In the genomic region with DNA sequence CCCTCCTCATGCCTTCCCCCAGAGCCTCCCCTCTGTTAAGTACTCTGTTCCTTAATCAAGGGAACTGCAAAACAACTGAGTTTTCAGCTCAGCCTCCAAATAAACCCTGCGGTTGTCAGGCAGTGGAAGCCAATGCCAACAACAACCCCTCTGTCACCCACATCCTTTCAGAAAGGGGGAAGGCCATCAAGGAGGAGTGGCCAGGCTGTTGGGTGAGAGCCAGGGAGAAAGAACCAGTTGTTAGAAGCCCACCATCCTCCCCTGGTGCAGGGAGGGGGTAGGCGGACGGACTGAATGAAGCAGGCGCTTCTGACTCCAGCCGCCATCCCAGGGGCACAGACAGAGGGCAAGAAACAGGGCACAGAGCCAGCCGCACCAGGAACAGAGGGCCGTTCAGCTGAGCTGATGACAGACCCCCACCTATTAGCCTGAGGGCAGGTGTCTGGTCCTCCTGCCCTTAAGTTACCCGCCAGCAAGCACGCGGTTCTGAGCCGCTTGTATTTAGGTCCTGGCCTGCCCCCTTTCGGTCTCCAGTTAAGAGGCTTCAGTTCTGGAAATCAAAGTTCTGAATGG, we compare ENCODE assay signal across 8 mouse cellular contexts. TPM values are rescaled to one million over a fixed set of nuclear protein-coding genes. Genes with fewer than 3 reads are reported as not detected.
DNase-seq lines count a peak whose midpoint lies in the region; ATAC-seq and TF ChIP-seq lines count a peak whose summit lies in the region.

No protein-coding gene starts in this region.

- H3K36me3 ChIP-seq in heart, embryonic 15.5 days = no peaks in the 10 kb centered on the region
- peaks cover 6% of the 10 kb centered on the region; the same call in 1 of the 2 replicates for H3K36me3 ChIP-seq in hindbrain, postnatal 0 days (ENCODE audit: insufficient read depth, low read length)
- no peaks in the 10 kb centered on the region for H3K36me3 ChIP-seq in stomach, embryonic 15.5 days

- peaks cover 13% of the 10 kb centered on the region for H3K4me1 ChIP-seq in heart, embryonic 15.5 days (replicated peaks)
- peaks cover 6% of the 10 kb centered on the region; the same call in 1 of the 2 replicates for H3K4me1 ChIP-seq in hindbrain, postnatal 0 days (ENCODE audit: insufficient read depth, low read length)
- peaks cover 9% of the 10 kb centered on the region for H3K4me1 ChIP-seq in stomach, embryonic 15.5 days

- H3K4me2 ChIP-seq in heart, embryonic 15.5 days = no peak overlapping the region
- 0 out of 2 replicates have a peak overlapping the region, but pooled peaks have one; percentile 24 for H3K4me2 ChIP-seq in hindbrain, postnatal 0 days (ENCODE audit: low read depth, low read length)
- no peak overlapping the region for H3K4me2 ChIP-seq in stomach, embryonic 15.5 days

- H3K27me3 ChIP-seq in heart, embryonic 15.5 days = peaks cover 36% of the 10 kb centered on the region
- no peaks in the 10 kb centered on the region for H3K27me3 ChIP-seq in hindbrain, postnatal 0 days (ENCODE audit: insufficient read depth, low read length)
- peaks cover 8% of the 10 kb centered on the region; the same call in 1 of the 2 replicates for H3K27me3 ChIP-seq in stomach, embryonic 15.5 days (replicated peaks)

- ATAC-seq in heart, embryonic 15.5 days (replicated peaks; ENCODE audit: insufficient number of reproducible peaks, insufficient read depth, low FRiP score, low read depth) = peak; percentile 40
- peak; percentile 89 for ATAC-seq in hindbrain, postnatal 0 days
- ATAC-seq in stomach, embryonic 15.5 days (ENCODE audit: insufficient read depth, low FRiP score, low read depth) = 0 out of 2 replicates have a peak, but pooled peaks have one; percentile 41

- 38% methylated on average over 12 of the region's 12 CpGs for WGBS in heart, embryonic 15.5 days
- 21% methylated on average over 12 of the region's 12 CpGs for WGBS in hindbrain, postnatal 0 days
- WGBS in stomach, embryonic 15.5 days = 55% methylated on average over 12 of the region's 12 CpGs

- H3K9ac ChIP-seq in heart, embryonic 15.5 days = no peak overlapping the region
- no peak overlapping the region for H3K9ac ChIP-seq in hindbrain, postnatal 0 days (replicated peaks; ENCODE audit: low read length)
- H3K9ac ChIP-seq in stomach, embryonic 15.5 days = no peak overlapping the region

- no peaks in the 10 kb centered on the region for H3K9me3 ChIP-seq in heart, embryonic 15.5 days (replicated peaks)
- H3K9me3 ChIP-seq in hindbrain, postnatal 0 days (ENCODE audit: low read length) = no peaks in the 10 kb centered on the region
- no peaks in the 10 kb centered on the region for H3K9me3 ChIP-seq in stomach, embryonic 15.5 days

- H3K27ac ChIP-seq in heart, embryonic 15.5 days = no peak overlapping the region
- H3K27ac ChIP-seq in hindbrain, postnatal 0 days = peak overlapping the region; percentile 23; the same call in 1 of the 2 replicates
- no peak overlapping the region; the same call in 1 of the 2 replicates for H3K27ac ChIP-seq in stomach, embryonic 15.5 days

- peak; percentile 59 for TF ChIP-seq CTCF in hindbrain, postnatal 0 days (IDR thresholded peaks at IDR 0.05; ENCODE audit: low read depth)

- intact Hi-C loops in heart, postnatal 10 days (cut with DNase I) = no loop called here

- no peak overlapping the region for H3K4me3 ChIP-seq in heart, embryonic 15.5 days
- H3K4me3 ChIP-seq in hindbrain, postnatal 0 days (ENCODE audit: low read length) = no peak overlapping the region
- no peak overlapping the region for H3K4me3 ChIP-seq in stomach, embryonic 15.5 days (replicated peaks)

- no peak for DNase-seq in heart, postnatal 10 days
- peak; percentile 17 for DNase-seq in 416B (ENCODE audit: low read depth)
- peak; percentile 58 for DNase-seq in embryo, embryonic 10.5 days (ENCODE audit: low spot score)
- peak; percentile 82 for DNase-seq in hindbrain, postnatal 0 days (ENCODE audit: low spot score)
- DNase-seq in liver = no peak
- DNase-seq in thymus, adult 18-20 months = no peak

RNA-seq across cellular contexts. Expression of a gene that starts 2.7 kb away (rescaled TPM):
- polyA plus RNA-seq in heart, embryonic 15.5 days (2015; fragmentation: Nextera tagmentation; extraction: Ambion mirVana) = 0.23 and 1.1 TPM in 2 replicates
- total RNA-seq in heart, postnatal 10 days (2021) = not detected
- 2.4 and 4.2 TPM in 2 replicates for total RNA-seq in hindbrain, postnatal 0 days (2014; rRNA removed)
- 3.2 and 3.8 TPM in 2 replicates for polyA plus RNA-seq in hindbrain, postnatal 0 days (2015; fragmentation: Nextera tagmentation; extraction: Ambion mirVana)
- 2.0 and 2.2 TPM in 2 replicates for polyA plus RNA-seq in stomach, embryonic 15.5 days (2015; fragmentation: Nextera tagmentation; extraction: Ambion mirVana)

RNA-seq across cellular contexts. Expression of a gene that starts 20.7 kb away (rescaled TPM):
- 3.9 and 5.6 TPM in 2 replicates for polyA plus RNA-seq in heart, embryonic 15.5 days (2015; fragmentation: Nextera tagmentation; extraction: Ambion mirVana)
- 1 to 10 TPM; 1.5 to 2.3 TPM for total RNA-seq in heart, postnatal 10 days (2021)
- 15.5 and 16.7 TPM in 2 replicates for total RNA-seq in hindbrain, postnatal 0 days (2014; rRNA removed)
- 14.4 and 14.6 TPM in 2 replicates for polyA plus RNA-seq in hindbrain, postnatal 0 days (2015; fragmentation: Nextera tagmentation; extraction: Ambion mirVana)
- polyA plus RNA-seq in stomach, embryonic 15.5 days (2015; fragmentation: Nextera tagmentation; extraction: Ambion mirVana) = 10.8 and 13.1 TPM in 2 replicates

RNA-seq across cellular contexts. Expression of a gene that starts 27.6 kb away (rescaled TPM):
- polyA plus RNA-seq in heart, embryonic 15.5 days (2015; fragmentation: Nextera tagmentation; extraction: Ambion mirVana) = 207 and 220 TPM in 2 replicates
- 100 to 1,000 TPM; 121 to 124 TPM for total RNA-seq in heart, postnatal 10 days (2021)
- total RNA-seq in hindbrain, postnatal 0 days (2014; rRNA removed) = 86.2 and 99.4 TPM in 2 replicates
- polyA plus RNA-seq in hindbrain, postnatal 0 days (2015; fragmentation: Nextera tagmentation; extraction: Ambion mirVana) = 461 and 465 TPM in 2 replicates
- polyA plus RNA-seq in stomach, embryonic 15.5 days (2015; fragmentation: Nextera tagmentation; extraction: Ambion mirVana) = 189 and 205 TPM in 2 replicates

RNA-seq across cellular contexts. Expression of a gene that starts 36.4 kb away (rescaled TPM):
- 3.8 and 4.4 TPM in 2 replicates for polyA plus RNA-seq in heart, embryonic 15.5 days (2015; fragmentation: Nextera tagmentation; extraction: Ambion mirVana)
- total RNA-seq in heart, postnatal 10 days (2021) = 1 to 10 TPM; 2.7 to 3.4 TPM
- 3.2 and 3.5 TPM in 2 replicates for total RNA-seq in hindbrain, postnatal 0 days (2014; rRNA removed)
- polyA plus RNA-seq in hindbrain, postnatal 0 days (2015; fragmentation: Nextera tagmentation; extraction: Ambion mirVana) = 2.3 and 3.0 TPM in 2 replicates
- polyA plus RNA-seq in stomach, embryonic 15.5 days (2015; fragmentation: Nextera tagmentation; extraction: Ambion mirVana) = 12.8 and 13.3 TPM in 2 replicates

RNA-seq across cellular contexts. Expression of a gene that starts 58.9 kb away (rescaled TPM):
- 117 and 122 TPM in 2 replicates for polyA plus RNA-seq in heart, embryonic 15.5 days (2015; fragmentation: Nextera tagmentation; extraction: Ambion mirVana)
- total RNA-seq in heart, postnatal 10 days (2021) = 10 to 100 TPM; 43.7 to 53.7 TPM
- 24.9 and 26.5 TPM in 2 replicates for total RNA-seq in hindbrain, postnatal 0 days (2014; rRNA removed)
- polyA plus RNA-seq in hindbrain, postnatal 0 days (2015; fragmentation: Nextera tagmentation; extraction: Ambion mirVana) = 170 and 180 TPM in 2 replicates
- polyA plus RNA-seq in stomach, embryonic 15.5 days (2015; fragmentation: Nextera tagmentation; extraction: Ambion mirVana) = 195 and 208 TPM in 2 replicates

Comparison
In these comparisons a context has a peak if more than half of its experiments do, and no peak if none do; other contexts are left out.
1. DNase-seq: peak in 416B (single experiment), embryo, embryonic 10.5 days (single experiment) and hindbrain, postnatal 0 days (single experiment); none in heart, postnatal 10 days (0 of 2), liver (single experiment) and thymus, adult 18-20 months (0 of 2).
2. Peak in every context shown above with its lines, with median percentiles within 50 percentile points of each other: ATAC-seq.